Mouse (Mus musculus) kidney, embryonic 14.5 days (tissue): ENCODE measurements around the gene Trip4. TPM values are rescaled to one million over a fixed set of nuclear protein-coding genes. Genes with fewer than 3 reads are reported as not detected.

ENCODE experiments used
- ATAC-seq: fragments of 200-750 bp; cut with Nextera tagmentation; 2 replicates; pipeline ENCODE4 v1.8.0; 2017; ENCODE audit warnings: moderate number of reproducible peaks, mild to moderate bottlenecking, moderate TSS enrichment, moderate library complexity; ENCODE audit not compliant: low FRiP score, low TSS enrichment
- H3K27ac ChIP-seq: fragments of 300-500 bp; sonication (generic); 2 replicates; pipeline ENCODE4 v1.5.1; 2014; ENCODE audit warnings: low read depth, mild to moderate bottlenecking, low read length, moderate library complexity, mixed read lengths
- H3K27me3 ChIP-seq: fragments of 300-500 bp; sonication (generic); 2 replicates; pipeline ENCODE4 v1.6.1; 2014; ENCODE audit warnings: mild to moderate bottlenecking, low read length; ENCODE audit not compliant: control insufficient read depth, insufficient read depth
- H3K36me3 ChIP-seq: fragments of 300-500 bp; sonication (generic); 2 replicates; pipeline ENCODE4 v1.6.1; 2014; ENCODE audit warnings: low read length, mixed read lengths; ENCODE audit not compliant: control insufficient read depth, insufficient read depth
- H3K4me1 ChIP-seq: fragments of 300-500 bp; sonication (generic); 2 replicates; pipeline ENCODE4 v1.6.1; 2014; ENCODE audit warnings: low read length, mixed read lengths; ENCODE audit not compliant: control insufficient read depth, insufficient read depth
- H3K4me2 ChIP-seq: fragments of 300-500 bp; sonication (generic); replicated peaks from 2 replicates; pipeline ENCODE4 v1.6.1; 2014; ENCODE audit warnings: low read depth, mild to moderate bottlenecking, low read length
- H3K4me3 ChIP-seq: fragments of 300-500 bp; sonication (generic); 2 replicates; pipeline ENCODE4 v1.5.1; 2014; ENCODE audit warnings: mild to moderate bottlenecking, low read length
- H3K9ac ChIP-seq: fragments of 300-500 bp; sonication (generic); 2 replicates; pipeline ENCODE4 v1.6.1; 2014; ENCODE audit warnings: low read depth, mild to moderate bottlenecking, low read length, moderate library complexity
- H3K9me3 ChIP-seq: fragments of 300-500 bp; sonication (generic); 2 replicates; pipeline ENCODE4 v1.6.1; 2016; ENCODE audit warnings: low read length; ENCODE audit not compliant: control insufficient read depth
- WGBS: fragments of 180-500 bp; shearing (Covaris S2); extraction: QIAGEN DNeasy Blood & Tissue Kit; methylation state at CpG from one replicate; pipeline ENCODE4 v1.1.7; 2014; 5-methylcytosine and 5-hydroxymethylcytosine counted together
- polyA plus RNA-seq: library from polyadenylated mRNA; unstranded; fragments of >200 nt; fragmentation: Nextera tagmentation; extraction: Ambion mirVana; gene quantifications from 2 replicates; pipeline ENCODE4 v1.2.1, GENCODE M21; 2014

Gene Trip4
- polyA plus RNA-seq, 1 experiment from 2014 or later: 36.6 TPM

- H3K9ac ChIP-seq: no peak overlapping the region
- no peak overlapping the region for H3K4me3 ChIP-seq
- H3K27me3 ChIP-seq: no peaks in the 10 kb centered on the region
- H3K4me2 ChIP-seq: no peak overlapping the region
- no peaks in the 10 kb centered on the region for H3K9me3 ChIP-seq
- no peak overlapping the region for H3K27ac ChIP-seq
- peaks cover 38% of the 10 kb centered on the region for H3K36me3 ChIP-seq
- ATAC-seq: no peak
- H3K4me1 ChIP-seq: no peaks in the 10 kb centered on the region
Observed at GRCm38 (mm10) chr9:65903419-65903818, 5.2 kb downstream of the Trip4 start.

- no peaks in the 10 kb centered on the region for H3K9me3 ChIP-seq
- no peaks in the 10 kb centered on the region for H3K4me1 ChIP-seq
- H3K27me3 ChIP-seq: no peaks in the 10 kb centered on the region
- ATAC-seq: no peak
- no peak overlapping the region for H3K27ac ChIP-seq
- H3K4me3 ChIP-seq: no peak overlapping the region
- peaks cover 43% of the 10 kb centered on the region for H3K36me3 ChIP-seq
- H3K4me2 ChIP-seq: no peak overlapping the region
- H3K9ac ChIP-seq: no peak overlapping the region
- WGBS: 92% methylated on average over 3 of the region's 3 CpGs
Observed at GRCm38 (mm10) chr9:65902879-65903278, 5.7 kb downstream of the Trip4 start.

- peaks cover 60% of the 10 kb centered on the region for H3K36me3 ChIP-seq
Observed at GRCm38 (mm10) chr9:65896977-65897376, 11.6 kb downstream of the Trip4 start.

GRCm38 (mm10) chr9:65891126-65891525 lies 17.5 kb downstream of the Trip4 start:
- Histone ChIP-seq H3K9me3 (no peaks in the 10 kb centered on the region), H3K27ac (no peak overlapping the region), H3K9ac (peak overlapping the region; percentile 86), H3K4me3 (peak overlapping the region; percentile 78), H3K4me2 (peak overlapping the region; percentile 81), H3K27me3 (no peaks in the 10 kb centered on the region), H3K4me1 (peaks cover 5% of the 10 kb centered on the region; the same call in 1 of the 2 replicates), H3K36me3 (peaks cover 27% of the 10 kb centered on the region)
- ATAC-seq: no peak
- 1% methylated on average over 5 of the region's 5 CpGs for WGBS

More at GRCm38 (mm10) chr9:65896977-65897376, 11.6 kb downstream of the Trip4 start:
- no peak overlapping the region for H3K4me3 ChIP-seq
- H3K27me3 ChIP-seq: no peaks in the 10 kb centered on the region
- 89% methylated on average over 2 of the region's 2 CpGs for WGBS
- H3K4me1 ChIP-seq: peaks cover under 1% of the 10 kb centered on the region; the same call in 1 of the 2 replicates
- no peak overlapping the region for H3K4me2 ChIP-seq
- no peak for ATAC-seq
- no peak overlapping the region for H3K27ac ChIP-seq
- no peaks in the 10 kb centered on the region for H3K9me3 ChIP-seq
- H3K9ac ChIP-seq: no peak overlapping the region

GRCm38 (mm10) chr9:65890143-65890628 lies 18.4 kb downstream of the Trip4 start, which contains the start of gene Pclaf:
TSS of gene Pclaf (plus strand) at chr9:65890237.
- Histone ChIP-seq H3K4me2 (peak within 1 kb of the TSS; percentile 81), H3K27ac (peak within 1 kb of the TSS; percentile 62; the same call in 1 of the 2 replicates), H3K36me3 (peaks cover 20% of the 10 kb centered on the region), H3K4me3 (peak within 1 kb of the TSS; percentile 78), H3K9me3 (no peaks in the 10 kb centered on the region), H3K9ac (peak within 1 kb of the TSS; percentile 86), H3K27me3 (no peaks in the 10 kb centered on the region), H3K4me1 (peaks cover 5% of the 10 kb centered on the region; the same call in 1 of the 2 replicates)
- peak; percentile 98 for ATAC-seq
- WGBS: under 1% methylated on average over 21 of the region's 21 CpGs

- Histone ChIP-seq H3K4me2 (peak overlapping the region; percentile 65), H3K9ac (peak overlapping the region; percentile 79), H3K9me3 (no peaks in the 10 kb centered on the region), H3K4me1 (no peaks in the 10 kb centered on the region), H3K27me3 (no peaks in the 10 kb centered on the region), H3K4me3 (peak overlapping the region; percentile 77), H3K27ac (peak overlapping the region; percentile 76), H3K36me3 (no peaks in the 10 kb centered on the region; the same call in 1 of the 2 replicates)
- under 1% methylated on average over 37 of the region's 37 CpGs for WGBS
- peak; percentile 97 for ATAC-seq
Observed at GRCm38 (mm10) chr9:65884564-65885315, 23.9 kb downstream of the Trip4 start.

- no peak overlapping the region for H3K4me2 ChIP-seq
- H3K27me3 ChIP-seq: no peaks in the 10 kb centered on the region
- no peaks in the 10 kb centered on the region for H3K9me3 ChIP-seq
- whole genome bisulfite sequencing: 15% methylated on average over 1 of the region's 1 CpGs
- H3K9ac ChIP-seq: no peak overlapping the region
- peaks cover 33% of the 10 kb centered on the region for H3K36me3 ChIP-seq
- H3K4me1 ChIP-seq: no peaks in the 10 kb centered on the region
- no peak for ATAC-seq
- H3K4me3 ChIP-seq: no peak overlapping the region
- no peak overlapping the region for H3K27ac ChIP-seq
Observed at GRCm38 (mm10) chr9:65859656-65860055, 48.9 kb downstream of the Trip4 start.

- Histone ChIP-seq H3K36me3 (peaks cover 21% of the 10 kb centered on the region), H3K4me2 (no peak overlapping the region), H3K4me3 (no peak overlapping the region), H3K4me1 (peaks cover 4% of the 10 kb centered on the region), H3K27ac (no peak overlapping the region), H3K9ac (no peak overlapping the region), H3K9me3 (no peaks in the 10 kb centered on the region), H3K27me3 (no peaks in the 10 kb centered on the region)
- no peak for ATAC-seq
- WGBS: 17% methylated on average over 1 of the region's 1 CpGs
Observed at GRCm38 (mm10) chr9:65850203-65850602, 58.4 kb downstream of the Trip4 start.

GRCm38 (mm10) chr9:65848154-65848553 lies 60.4 kb downstream of the Trip4 start:
- ATAC-seq: no peak
- peaks cover 12% of the 10 kb centered on the region for H3K36me3 ChIP-seq
- H3K27ac ChIP-seq: peak overlapping the region; percentile 38; the same call in 1 of the 2 replicates
- no peak overlapping the region for H3K4me2 ChIP-seq
- H3K27me3 ChIP-seq: no peaks in the 10 kb centered on the region
- no peaks in the 10 kb centered on the region for H3K9me3 ChIP-seq
- no peak overlapping the region for H3K9ac ChIP-seq
- no peak overlapping the region for H3K4me3 ChIP-seq
- peaks cover 13% of the 10 kb centered on the region for H3K4me1 ChIP-seq
